Mouse (Mus musculus): ENCODE data around the gene Asb1. TPM values are rescaled to one million over a fixed set of nuclear protein-coding genes. Genes with fewer than 3 reads are reported as not detected.

The Asb1 gene
- 2.1 and 3.1 TPM in 2 replicates for polyA plus RNA-seq (2012; rRNA removed; ENCODE audit: low replicate concordance)

GRCm38 (mm10) chr1:91540271-91540826 is at the start of gene Asb1:
Asb1 (plus strand) TSS chr1:91540544.

GRCm38 (mm10) chr1:91494457-91495140 is 45.7 kb upstream of the Asb1 start, which contains the start of gene Traf3ip1:
Traf3ip1 (plus strand) TSS chr1:91494647.

Other genes starting within 250 kb of the Asb1 start
- gene Scly, start 242.2 kb upstream of the Asb1 start, polyA plus RNA-seq (2012; rRNA removed; ENCODE audit: low replicate concordance): 29.1 and 30.8 TPM in 2 replicates
- gene Espnl, start 218.5 kb upstream of the Asb1 start, polyA plus RNA-seq (2012; rRNA removed; ENCODE audit: low replicate concordance): 0.07 TPM in 1 of 2 replicates, not detected in the other
- gene Klhl30, start 189.5 kb upstream of the Asb1 start, polyA plus RNA-seq (2012; rRNA removed; ENCODE audit: low replicate concordance): 1.2 and 2.5 TPM in 2 replicates
- 6.0 and 10.1 TPM in 2 replicates for gene Erfe, start 174.1 kb upstream of the Asb1 start, polyA plus RNA-seq (2012; rRNA removed; ENCODE audit: low replicate concordance)
- gene Ilkap, start 141.7 kb upstream of the Asb1 start, polyA plus RNA-seq (2012; rRNA removed; ENCODE audit: low replicate concordance): 36.7 and 44.9 TPM in 2 replicates
- gene Hes6, start 126.5 kb upstream of the Asb1 start, polyA plus RNA-seq (2012; rRNA removed; ENCODE audit: low replicate concordance): 89.8 and 91.8 TPM in 2 replicates
- 3.8 and 5.5 TPM in 2 replicates for gene Per2, start 81.2 kb upstream of the Asb1 start, polyA plus RNA-seq (2012; rRNA removed; ENCODE audit: low replicate concordance)
- 1.8 and 2.9 TPM in 2 replicates for gene Traf3ip1, start 45.9 kb upstream of the Asb1 start, polyA plus RNA-seq (2012; rRNA removed; ENCODE audit: low replicate concordance)